Mouse (Mus musculus) limb, embryonic 14.5 days (tissue): ENCODE measurements around the gene Gm8453. TPM values are rescaled to one million over a fixed set of nuclear protein-coding genes. Genes with fewer than 3 reads are reported as not detected.
"Not testable (repeated sequence)": the region's sequence is repeated elsewhere in the genome, so short reads cannot be mapped to it uniquely, and the experiment has no call there.

Source experiments
- ATAC-seq: fragments of 200-750 bp; cut with Nextera tagmentation; 2 replicates; pipeline ENCODE4 v1.8.0; 2017; ENCODE audit warnings: low read depth, moderate number of reproducible peaks, moderate TSS enrichment; ENCODE audit not compliant: low FRiP score
- DNase-seq: peaks from one replicate; pipeline ENCODE4 v3.0.0-alpha.2; 2015; ENCODE audit warnings: low spot score
- H3K27ac ChIP-seq: fragments of 300-500 bp; sonication (generic); replicated peaks from 2 replicates; pipeline ENCODE4 v1.5.1; 2014; ENCODE audit warnings: low read depth, mild to moderate bottlenecking, low read length, moderate library complexity, mixed read lengths
- H3K27me3 ChIP-seq: fragments of 300-500 bp; sonication (generic); 2 replicates; pipeline ENCODE4 v1.6.1; 2014; ENCODE audit warnings: low read length, mixed read lengths; ENCODE audit not compliant: control insufficient read depth, insufficient read depth
- H3K36me3 ChIP-seq: fragments of 300-500 bp; sonication (generic); 2 replicates; pipeline ENCODE4 v1.6.1; 2014; ENCODE audit warnings: mild to moderate bottlenecking, low read length, moderate library complexity, mixed read lengths; ENCODE audit not compliant: control insufficient read depth, insufficient read depth
- H3K4me1 ChIP-seq: fragments of 300-500 bp; sonication (generic); 2 replicates; pipeline ENCODE4 v1.6.1; 2014; ENCODE audit warnings: antibody characterized with exemption, low read length, mixed read lengths; ENCODE audit not compliant: control insufficient read depth, insufficient read depth
- H3K4me2 ChIP-seq: fragments of 300-500 bp; sonication (generic); replicated peaks from 2 replicates; pipeline ENCODE4 v1.6.1; 2014; ENCODE audit warnings: low read depth, mild to moderate bottlenecking, low read length, moderate library complexity; ENCODE audit not compliant: severe bottlenecking
- H3K4me3 ChIP-seq: fragments of 300-500 bp; sonication (generic); replicated peaks from 2 replicates; pipeline ENCODE4 v1.5.1; 2014; ENCODE audit warnings: low read length
- H3K9ac ChIP-seq: fragments of 300-500 bp; sonication (generic); 2 replicates; pipeline ENCODE4 v1.6.1; 2014; ENCODE audit warnings: mild to moderate bottlenecking, low read depth, low read length, moderate library complexity; ENCODE audit not compliant: severe bottlenecking
- H3K9me3 ChIP-seq: fragments of 300-500 bp; sonication (generic); 2 replicates; pipeline ENCODE4 v1.6.1; 2016; ENCODE audit warnings: low read length; ENCODE audit not compliant: control insufficient read depth
- WGBS: fragments of 180-500 bp; shearing (Covaris S2); extraction: QIAGEN DNeasy Blood & Tissue Kit; methylation state at CpG from one replicate; pipeline ENCODE4 v1.1.7; 2014; 5-methylcytosine and 5-hydroxymethylcytosine counted together
- polyA plus RNA-seq, 2 experiments: library from polyadenylated mRNA; depleted of rRNA in 1 of 2; stranded (reverse) in 1 of 2; unstranded in 1 of 2; fragments of >200 nt; fragmentation: Nextera tagmentation in 1 of 2; extraction: Ambion mirVana in 1 of 2; gene quantifications; 2 replicates each; pipeline versions ENCODE4 v1.2.1 to v1.2.3; 2012 to 2014

The Gm8453 gene
- not detected in 2 replicates for polyA plus RNA-seq (2012; rRNA removed)
- not detected in 2 replicates for polyA plus RNA-seq (2014; fragmentation: Nextera tagmentation; extraction: Ambion mirVana)

GRCm38 (mm10) chr7:22229384-22229783, at the start of gene Gm8453:
TSS of gene Gm8453 (minus strand) at chr7:22229484.
- 35% methylated on average over 1 of the region's 2 CpGs for WGBS

GRCm38 (mm10) chr7:22201164-22201563, 28.1 kb downstream of the Gm8453 start, which contains the start of gene Gm8653:
TSS of gene Gm8653 (minus strand) at chr7:22201264.
- not testable (repeated sequence) for H3K4me2 ChIP-seq, DNase-seq, H3K9ac ChIP-seq, H3K36me3 ChIP-seq, H3K4me3 ChIP-seq, H3K4me1 ChIP-seq, H3K27me3 ChIP-seq, H3K9me3 ChIP-seq, H3K27ac ChIP-seq, ATAC-seq
- no CpG with 5 or more reads among the region's 2 CpGs for WGBS

More at GRCm38 (mm10) chr7:22229384-22229783, at the start of gene Gm8453:
- DNase-seq, H3K4me2 ChIP-seq, ATAC-seq, H3K27me3 ChIP-seq, H3K9ac ChIP-seq, H3K9me3 ChIP-seq, H3K4me1 ChIP-seq, H3K4me3 ChIP-seq, H3K27ac ChIP-seq, H3K36me3 ChIP-seq: not testable (repeated sequence)

- not testable (repeated sequence) for DNase-seq, H3K36me3 ChIP-seq, H3K9me3 ChIP-seq, H3K4me3 ChIP-seq, H3K9ac ChIP-seq, H3K27me3 ChIP-seq, ATAC-seq, H3K4me1 ChIP-seq, H3K27ac ChIP-seq, H3K4me2 ChIP-seq
- WGBS = no CpG with 5 or more reads among the region's 3 CpGs
These were observed 40.2 kb downstream of the Gm8453 start, which contains the start of gene Vmn1r143 for GRCm38 (mm10) chr7:22189077-22189476. TSS of gene Vmn1r143 (plus strand) at chr7:22189377.

Other genes with a start within 250 kb of the Gm8453 start
- gene Vmn1r137, start 234.9 kb downstream of the Gm8453 start, polyA plus RNA-seq (2012; rRNA removed) = not detected in 2 replicates
- not detected in 2 replicates for gene Vmn1r137, start 234.9 kb downstream of the Gm8453 start, polyA plus RNA-seq (2014; fragmentation: Nextera tagmentation; extraction: Ambion mirVana)
- not detected in 2 replicates for gene Vmn1r138, start 200.6 kb downstream of the Gm8453 start, polyA plus RNA-seq (2012; rRNA removed)
- gene Vmn1r138, start 200.6 kb downstream of the Gm8453 start, polyA plus RNA-seq (2014; fragmentation: Nextera tagmentation; extraction: Ambion mirVana) = not detected in 2 replicates
- gene Gm6176, start 173.2 kb downstream of the Gm8453 start, polyA plus RNA-seq (2012; rRNA removed) = not detected in 2 replicates
- not detected in 2 replicates for gene Gm6176, start 173.2 kb downstream of the Gm8453 start, polyA plus RNA-seq (2014; fragmentation: Nextera tagmentation; extraction: Ambion mirVana)
- not detected in 2 replicates for gene Vmn1r139, start 160.4 kb downstream of the Gm8453 start, polyA plus RNA-seq (2012; rRNA removed)
- gene Vmn1r139, start 160.4 kb downstream of the Gm8453 start, polyA plus RNA-seq (2014; fragmentation: Nextera tagmentation; extraction: Ambion mirVana) = not detected in 2 replicates
- gene Gm16451, start 111.2 kb downstream of the Gm8453 start, polyA plus RNA-seq (2012; rRNA removed) = not detected in 2 replicates
- gene Gm16451, start 111.2 kb downstream of the Gm8453 start, polyA plus RNA-seq (2014; fragmentation: Nextera tagmentation; extraction: Ambion mirVana) = not detected in 2 replicates
- gene Gm10666, start 94.7 kb downstream of the Gm8453 start, polyA plus RNA-seq (2012; rRNA removed) = not detected in 2 replicates
- not detected in 2 replicates for gene Gm10666, start 94.7 kb downstream of the Gm8453 start, polyA plus RNA-seq (2014; fragmentation: Nextera tagmentation; extraction: Ambion mirVana)
- gene Vmn1r142, start 65.4 kb downstream of the Gm8453 start, polyA plus RNA-seq (2012; rRNA removed) = not detected in 2 replicates
- gene Vmn1r142, start 65.4 kb downstream of the Gm8453 start, polyA plus RNA-seq (2014; fragmentation: Nextera tagmentation; extraction: Ambion mirVana) = not detected in 2 replicates
- gene Vmn1r143, start 40.1 kb downstream of the Gm8453 start, polyA plus RNA-seq (2012; rRNA removed) = not detected in 2 replicates
- not detected in 2 replicates for gene Vmn1r143, start 40.1 kb downstream of the Gm8453 start, polyA plus RNA-seq (2014; fragmentation: Nextera tagmentation; extraction: Ambion mirVana)
- gene Gm8653, start 28.2 kb downstream of the Gm8453 start, polyA plus RNA-seq (2012; rRNA removed) = not detected in 2 replicates
- gene Gm8653, start 28.2 kb downstream of the Gm8453 start, polyA plus RNA-seq (2014; fragmentation: Nextera tagmentation; extraction: Ambion mirVana) = not detected in 2 replicates
- not detected in 2 replicates for gene Gm4187, start 100.2 kb upstream of the Gm8453 start, polyA plus RNA-seq (2012; rRNA removed)
- gene Gm4187, start 100.2 kb upstream of the Gm8453 start, polyA plus RNA-seq (2014; fragmentation: Nextera tagmentation; extraction: Ambion mirVana) = not detected in 2 replicates
- gene Gm8660, start 141.6 kb upstream of the Gm8453 start, polyA plus RNA-seq (2012; rRNA removed) = not detected in 2 replicates
- not detected in 2 replicates for gene Gm8660, start 141.6 kb upstream of the Gm8453 start, polyA plus RNA-seq (2014; fragmentation: Nextera tagmentation; extraction: Ambion mirVana)
- gene Vmn1r148, start 184.1 kb upstream of the Gm8453 start, polyA plus RNA-seq (2012; rRNA removed) = not detected in 2 replicates
- not detected in 2 replicates for gene Vmn1r148, start 184.1 kb upstream of the Gm8453 start, polyA plus RNA-seq (2014; fragmentation: Nextera tagmentation; extraction: Ambion mirVana)
- gene Vmn1r149, start 208.7 kb upstream of the Gm8453 start, polyA plus RNA-seq (2012; rRNA removed) = not detected in 2 replicates
- gene Vmn1r149, start 208.7 kb upstream of the Gm8453 start, polyA plus RNA-seq (2014; fragmentation: Nextera tagmentation; extraction: Ambion mirVana) = not detected in 2 replicates
- gene Gm10665, start 234.6 kb upstream of the Gm8453 start, polyA plus RNA-seq (2012; rRNA removed) = not detected in 2 replicates
- gene Gm10665, start 234.6 kb upstream of the Gm8453 start, polyA plus RNA-seq (2014; fragmentation: Nextera tagmentation; extraction: Ambion mirVana) = not detected in 2 replicates